Mouse (Mus musculus) stomach, embryonic 14.5 days (tissue): ENCODE measurements around the gene Gm7029. TPM values are rescaled to one million over a fixed set of nuclear protein-coding genes. Genes with fewer than 3 reads are reported as not detected.

Source experiments
- ATAC-seq: fragments of 200-750 bp; cut with Nextera tagmentation; 2 replicates; pipeline ENCODE4 v1.8.0; 2017; ENCODE audit warnings: low read depth, moderate TSS enrichment; ENCODE audit not compliant: insufficient number of reproducible peaks, insufficient read depth, low FRiP score
- H3K27ac ChIP-seq: fragments of 300-500 bp; sonication (generic); 2 replicates; pipeline ENCODE4 v1.5.1; 2014; ENCODE audit warnings: mild to moderate bottlenecking, low read length, moderate library complexity, mixed read lengths
- H3K27me3 ChIP-seq: fragments of 300-500 bp; sonication (generic); 2 replicates; pipeline ENCODE4 v1.6.1; 2014; ENCODE audit warnings: low read length, control low read depth, mixed read lengths; ENCODE audit not compliant: control insufficient read depth, insufficient read depth
- H3K36me3 ChIP-seq: fragments of 300-500 bp; sonication (generic); 2 replicates; pipeline ENCODE4 v1.6.1; 2014; ENCODE audit warnings: mild to moderate bottlenecking, control low read depth, low read length, moderate library complexity, mixed read lengths; ENCODE audit not compliant: control insufficient read depth, insufficient read depth
- H3K4me1 ChIP-seq: fragments of 300-500 bp; sonication (generic); 2 replicates; pipeline ENCODE4 v1.6.1; 2014; ENCODE audit warnings: low read length, control low read depth, mixed read lengths; ENCODE audit not compliant: control insufficient read depth, insufficient read depth
- H3K4me2 ChIP-seq: fragments of 300-500 bp; sonication (generic); replicated peaks from 2 replicates; pipeline ENCODE4 v1.6.1; 2014; ENCODE audit warnings: low read depth, low read length, control low read depth
- H3K4me3 ChIP-seq: fragments of 300-500 bp; sonication (generic); 2 replicates; pipeline ENCODE4 v1.5.1; 2014; ENCODE audit warnings: low read depth, low read length, control low read depth
- H3K9ac ChIP-seq: fragments of 300-500 bp; sonication (generic); replicated peaks from 2 replicates; pipeline ENCODE4 v1.6.1; 2014; ENCODE audit warnings: low read depth, mild to moderate bottlenecking, control low read depth, low read length, moderate library complexity, mixed read lengths
- H3K9me3 ChIP-seq: fragments of 300-500 bp; sonication (generic); 2 replicates; pipeline ENCODE4 v1.6.1; 2016; ENCODE audit warnings: low read depth, low read length, control low read depth; ENCODE audit not compliant: control insufficient read depth
- WGBS: fragments of 180-500 bp; shearing (Covaris S2); extraction: QIAGEN DNeasy Blood & Tissue Kit; methylation state at CpG from one replicate; pipeline ENCODE4 v1.1.7; 2014; 5-methylcytosine and 5-hydroxymethylcytosine counted together
- polyA plus RNA-seq: library from polyadenylated mRNA; unstranded; fragments of >200 nt; fragmentation: Nextera tagmentation; extraction: Ambion mirVana; gene quantifications from 2 replicates; pipeline ENCODE4 v1.2.1, GENCODE M21; 2014

The Gm7029 gene
- polyA plus RNA-seq, 1 experiment from 2014 or later = not detected

GRCm38 (mm10) chr17:33911813-33912414 lies 38.3 kb downstream of the Gm7029 start:
- H3K36me3 ChIP-seq = peaks cover 37% of the 10 kb centered on the region
- H3K9ac ChIP-seq = no peak overlapping the region
- H3K4me3 ChIP-seq = no peak overlapping the region
- H3K4me1 ChIP-seq = peaks cover 17% of the 10 kb centered on the region
- H3K27ac ChIP-seq = no peak overlapping the region
- H3K4me2 ChIP-seq = no peak overlapping the region
- H3K27me3 ChIP-seq = no peaks in the 10 kb centered on the region
- H3K9me3 ChIP-seq = no peaks in the 10 kb centered on the region
- no peak for ATAC-seq
- 86% methylated on average over 28 of the region's 28 CpGs for WGBS

- H3K27ac ChIP-seq = no peak overlapping the region
- H3K4me2 ChIP-seq = no peak overlapping the region
- H3K4me3 ChIP-seq = no peak overlapping the region
- 94% methylated on average over 10 of the region's 10 CpGs for WGBS
- H3K9ac ChIP-seq = no peak overlapping the region
- no peak for ATAC-seq
- H3K4me1 ChIP-seq = peaks cover 16% of the 10 kb centered on the region
- H3K27me3 ChIP-seq = no peaks in the 10 kb centered on the region
- H3K9me3 ChIP-seq = no peaks in the 10 kb centered on the region
- peaks cover 37% of the 10 kb centered on the region for H3K36me3 ChIP-seq
Measured at GRCm38 (mm10) chr17:33913264-33913663, 39.6 kb downstream of the Gm7029 start.

- H3K27ac ChIP-seq = no peak overlapping the region
- peaks cover 37% of the 10 kb centered on the region for H3K36me3 ChIP-seq
- no peaks in the 10 kb centered on the region for H3K9me3 ChIP-seq
- peaks cover 19% of the 10 kb centered on the region for H3K4me1 ChIP-seq
- WGBS = 97% methylated on average over 8 of the region's 8 CpGs
- no peak overlapping the region for H3K4me3 ChIP-seq
- no peak overlapping the region for H3K4me2 ChIP-seq
- H3K27me3 ChIP-seq = no peaks in the 10 kb centered on the region
- H3K9ac ChIP-seq = no peak overlapping the region
- ATAC-seq = no peak
Measured at GRCm38 (mm10) chr17:33913905-33914304, 40.3 kb downstream of the Gm7029 start.

DNA sequence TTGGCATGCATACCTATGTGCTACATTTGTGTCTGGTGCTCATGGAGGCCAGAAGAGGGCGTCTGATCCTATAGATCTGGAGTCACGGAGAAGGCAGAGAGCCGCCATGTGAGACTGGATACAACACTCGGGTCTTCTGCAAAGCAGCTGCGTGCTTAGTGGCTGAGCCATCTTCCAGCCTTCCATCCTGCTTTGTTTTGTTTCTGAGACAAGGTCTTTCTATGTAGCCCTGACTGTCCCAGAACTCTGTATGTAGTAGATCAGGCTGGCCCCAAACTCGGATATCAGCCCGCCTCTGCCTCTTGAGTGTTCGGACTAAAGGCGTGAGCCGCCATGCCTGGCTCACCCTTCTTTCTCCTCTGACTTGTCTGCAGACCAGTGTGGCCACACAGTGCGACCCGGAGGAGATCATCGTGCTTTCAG lies 41.3 kb downstream of the Gm7029 start:
- H3K4me3 ChIP-seq = no peak overlapping the region; the same call in 1 of the 2 replicates
- no peak overlapping the region for H3K27ac ChIP-seq
- no peak overlapping the region for H3K9ac ChIP-seq
- no peaks in the 10 kb centered on the region for H3K9me3 ChIP-seq
- H3K4me2 ChIP-seq = peak overlapping the region; percentile 42; the same call in 1 of the 2 replicates
- 70% methylated on average over 13 of the region's 13 CpGs for WGBS
- ATAC-seq = no peak
- H3K36me3 ChIP-seq = peaks cover 37% of the 10 kb centered on the region
- H3K4me1 ChIP-seq = peaks cover 23% of the 10 kb centered on the region
- no peaks in the 10 kb centered on the region for H3K27me3 ChIP-seq

DNA sequence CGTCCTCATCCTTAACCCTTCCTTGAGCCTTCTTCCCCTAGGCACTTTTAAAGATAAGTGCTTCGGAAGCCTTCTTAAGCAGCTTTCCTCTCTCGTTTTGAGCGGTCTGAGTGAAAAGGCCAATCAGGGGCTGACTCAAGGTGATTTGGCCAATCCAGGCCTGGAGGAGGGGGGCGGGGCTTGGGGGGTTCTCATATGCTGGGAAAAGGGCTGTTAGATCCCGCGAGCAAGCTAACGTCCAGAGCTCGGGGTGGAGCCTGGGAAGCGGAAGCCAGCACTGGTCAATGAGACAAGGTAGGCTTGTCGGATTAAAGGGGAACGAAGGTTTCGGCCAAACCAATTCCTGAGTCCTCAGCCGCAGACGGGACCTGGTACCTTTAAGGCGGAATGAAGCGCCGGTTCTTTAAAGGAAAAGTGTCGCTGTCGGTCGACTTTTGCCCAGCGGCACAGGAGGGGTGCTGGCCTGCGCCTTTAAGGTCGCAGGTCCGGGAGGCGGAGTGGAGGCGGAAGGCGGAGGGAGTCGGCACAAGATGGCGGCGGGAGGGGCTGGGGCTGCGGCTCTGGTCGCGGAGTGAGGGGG lies 42.1 kb downstream of the Gm7029 start, which contains the start of the genes Tapbp and Zbtb22:
Tapbp (plus strand) TSS at position 229 of the 580 bp plus-strand sequence.
Zbtb22 (plus strand) TSS at position 234 of the 580 bp plus-strand sequence.
- Histone ChIP-seq H3K4me1 (peaks cover 18% of the 10 kb centered on the region), H3K4me3 (peak within 1 kb of the TSS; percentile 48), H3K9me3 (no peaks in the 10 kb centered on the region), H3K36me3 (peaks cover 37% of the 10 kb centered on the region), H3K27ac (peak within 1 kb of the TSS; percentile 81), H3K27me3 (no peaks in the 10 kb centered on the region), H3K4me2 (peak within 1 kb of the TSS; percentile 42), H3K9ac (peak within 1 kb of the TSS; percentile 11; the same call in 1 of the 2 replicates)
- WGBS = under 1% methylated on average over 34 of the region's 34 CpGs
- ATAC-seq = peak; percentile 91

DNA sequence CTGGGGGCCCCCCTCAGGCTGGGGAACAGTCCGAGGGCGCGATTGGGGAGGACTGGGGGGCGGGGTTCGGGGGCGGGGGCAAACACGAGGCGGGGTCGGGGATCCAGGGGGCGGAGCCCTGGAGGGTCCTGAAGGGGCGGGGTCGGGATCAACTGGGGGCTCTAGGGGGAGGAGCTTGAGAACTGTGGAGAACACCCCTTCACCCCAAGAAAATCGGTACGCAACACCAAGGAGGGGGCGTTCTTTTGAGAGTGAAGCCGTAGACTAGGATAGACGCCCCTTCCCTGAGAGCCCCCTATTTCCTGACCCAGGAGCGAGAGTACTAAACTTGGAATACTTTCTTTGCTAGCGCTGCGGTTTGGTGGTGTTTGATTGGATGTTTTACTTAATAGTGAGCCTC lies 42.7 kb downstream of the Gm7029 start:
- H3K27me3 ChIP-seq = no peaks in the 10 kb centered on the region
- H3K27ac ChIP-seq = peak overlapping the region; percentile 81
- peak overlapping the region; percentile 11; the same call in 1 of the 2 replicates for H3K9ac ChIP-seq
- no peaks in the 10 kb centered on the region for H3K9me3 ChIP-seq
- H3K36me3 ChIP-seq = peaks cover 32% of the 10 kb centered on the region
- H3K4me3 ChIP-seq = peak overlapping the region; percentile 48
- H3K4me1 ChIP-seq = peaks cover 18% of the 10 kb centered on the region
- peak overlapping the region; percentile 42 for H3K4me2 ChIP-seq
- WGBS = under 1% methylated on average over 15 of the region's 20 CpGs
- no peak for ATAC-seq

- no peak overlapping the region; the same call in 1 of the 2 replicates for H3K27ac ChIP-seq
- H3K9ac ChIP-seq = peak overlapping the region; percentile 11; the same call in 1 of the 2 replicates
- WGBS = 75% methylated on average over 31 of the region's 31 CpGs
Measured at GRCm38 (mm10) chr17:33916847-33917655, 43.4 kb downstream of the Gm7029 start.

GRCm38 (mm10) chr17:33917656-33918292 lies 44.1 kb downstream of the Gm7029 start:
- no peak for ATAC-seq
- WGBS = 79% methylated on average over 18 of the region's 18 CpGs
- H3K27ac ChIP-seq = no peak overlapping the region
- H3K36me3 ChIP-seq = peaks cover 18% of the 10 kb centered on the region
- no peak overlapping the region for H3K9ac ChIP-seq
- no peak overlapping the region for H3K4me2 ChIP-seq
- H3K4me3 ChIP-seq = no peak overlapping the region
- no peaks in the 10 kb centered on the region for H3K9me3 ChIP-seq
- no peaks in the 10 kb centered on the region for H3K27me3 ChIP-seq
- peaks cover 18% of the 10 kb centered on the region for H3K4me1 ChIP-seq

More at GRCm38 (mm10) chr17:33916847-33917655, 43.4 kb downstream of the Gm7029 start:
- peak overlapping the region; percentile 48 for H3K4me3 ChIP-seq
- H3K4me2 ChIP-seq = peak overlapping the region; percentile 42
- peaks cover 24% of the 10 kb centered on the region for H3K36me3 ChIP-seq
- no peaks in the 10 kb centered on the region for H3K27me3 ChIP-seq
- no peaks in the 10 kb centered on the region for H3K9me3 ChIP-seq
- no peak for ATAC-seq
- peaks cover 18% of the 10 kb centered on the region for H3K4me1 ChIP-seq
